Mouse (Mus musculus): ENCODE measurements around the gene Hs3st2. TPM values are rescaled to one million over a fixed set of nuclear protein-coding genes. Genes with fewer than 3 reads are reported as not detected.
A peak's percentile ranks its signal among the peaks of the same experiment; 100 is the strongest.

Gene Hs3st2
- polyA plus RNA-seq, 1 experiment from 2014 or later = 0.91 TPM

- Histone ChIP-seq H3K4me3 (ENCODE audit: low read depth, low read length) (no peak overlapping the region), H3K9me3 (ENCODE audit: control insufficient read depth, low read length) (no peaks in the 10 kb centered on the region), H3K27ac (replicated peaks) (no peak overlapping the region), H3K9ac (ENCODE audit: low read length) (no peak overlapping the region), H3K36me3 (ENCODE audit: control insufficient read depth, insufficient read depth, low read length) (no peaks in the 10 kb centered on the region), H3K27me3 (ENCODE audit: control insufficient read depth, insufficient read depth, low read length) (no peaks in the 10 kb centered on the region), H3K4me2 (replicated peaks; ENCODE audit: low read depth) (no peak overlapping the region), H3K4me1 (replicated peaks; ENCODE audit: control insufficient read depth, insufficient read depth) (no peaks in the 10 kb centered on the region)
- no peak for ATAC-seq (ENCODE audit: low FRiP score, low TSS enrichment)
- WGBS = 73% methylated on average over 2 of the region's 2 CpGs
- TF ChIP-seq CTCF (IDR thresholded peaks at IDR 0.05; ENCODE audit: low read depth) (peak; percentile 49), EP300 (optimal IDR thresholded peaks at IDR 0.05) (no peak)
- no peak for DNase-seq (ENCODE audit: low spot score)
Observed at GRCm38 (mm10) chr7:121485266-121485665, 93.6 kb downstream of the Hs3st2 start.

- H3K9me3 ChIP-seq (ENCODE audit: control insufficient read depth, low read length) = no peaks in the 10 kb centered on the region
- TF ChIP-seq CTCF (IDR thresholded peaks at IDR 0.05; ENCODE audit: low read depth) (no peak), EP300 (optimal IDR thresholded peaks at IDR 0.05) (no peak)
Observed at GRCm38 (mm10) chr7:121487291-121487690, 95.6 kb downstream of the Hs3st2 start.

GRCm38 (mm10) chr7:121489401-121489800 is 97.7 kb downstream of the Hs3st2 start:
- Histone ChIP-seq H3K27ac (replicated peaks) (no peak overlapping the region), H3K9ac (ENCODE audit: low read length) (no peak overlapping the region), H3K4me1 (replicated peaks; ENCODE audit: control insufficient read depth, insufficient read depth) (no peaks in the 10 kb centered on the region), H3K4me2 (replicated peaks; ENCODE audit: low read depth) (no peak overlapping the region), H3K27me3 (ENCODE audit: control insufficient read depth, insufficient read depth, low read length) (no peaks in the 10 kb centered on the region), H3K9me3 (ENCODE audit: control insufficient read depth, low read length) (no peaks in the 10 kb centered on the region), H3K4me3 (ENCODE audit: low read depth, low read length) (no peak overlapping the region), H3K36me3 (ENCODE audit: control insufficient read depth, insufficient read depth, low read length) (no peaks in the 10 kb centered on the region)
- ATAC-seq (ENCODE audit: low FRiP score, low TSS enrichment) (no peak), DNase-seq (ENCODE audit: low spot score) (no peak)
- 69% methylated on average over 9 of the region's 9 CpGs for WGBS
- TF ChIP-seq EP300 (optimal IDR thresholded peaks at IDR 0.05) (no peak), CTCF (IDR thresholded peaks at IDR 0.05; ENCODE audit: low read depth) (no peak)

More at GRCm38 (mm10) chr7:121487291-121487690, 95.6 kb downstream of the Hs3st2 start:
- Histone ChIP-seq H3K4me1 (replicated peaks; ENCODE audit: control insufficient read depth, insufficient read depth) (no peaks in the 10 kb centered on the region), H3K27ac (replicated peaks) (no peak overlapping the region), H3K4me3 (ENCODE audit: low read depth, low read length) (no peak overlapping the region), H3K36me3 (ENCODE audit: control insufficient read depth, insufficient read depth, low read length) (no peaks in the 10 kb centered on the region), H3K9ac (ENCODE audit: low read length) (no peak overlapping the region), H3K4me2 (replicated peaks; ENCODE audit: low read depth) (no peak overlapping the region), H3K27me3 (ENCODE audit: control insufficient read depth, insufficient read depth, low read length) (no peaks in the 10 kb centered on the region)
- DNase-seq (ENCODE audit: low spot score) (no peak), ATAC-seq (ENCODE audit: low FRiP score, low TSS enrichment) (no peak)
- 72% methylated on average over 6 of the region's 6 CpGs for WGBS

GRCm38 (mm10) chr7:121491455-121492005 is 99.9 kb downstream of the Hs3st2 start:
- no peak for DNase-seq (ENCODE audit: low spot score)
- no peak for ATAC-seq (ENCODE audit: low FRiP score, low TSS enrichment)
- H3K27ac ChIP-seq (replicated peaks) = no peak overlapping the region

GRCm38 (mm10) chr7:121500516-121500915 is 108.9 kb downstream of the Hs3st2 start:
- no peak for ATAC-seq (ENCODE audit: low FRiP score, low TSS enrichment)
- 89% methylated on average over 17 of the region's 17 CpGs for WGBS
- H3K4me2 ChIP-seq (replicated peaks; ENCODE audit: low read depth) = no peak overlapping the region

More at GRCm38 (mm10) chr7:121491455-121492005, 99.9 kb downstream of the Hs3st2 start:
- no peaks in the 10 kb centered on the region for H3K4me1 ChIP-seq (replicated peaks; ENCODE audit: control insufficient read depth, insufficient read depth)
- H3K9me3 ChIP-seq (ENCODE audit: control insufficient read depth, low read length) = no peaks in the 10 kb centered on the region
- no peaks in the 10 kb centered on the region for H3K36me3 ChIP-seq (ENCODE audit: control insufficient read depth, insufficient read depth, low read length)
- no peak overlapping the region for H3K4me3 ChIP-seq (ENCODE audit: low read depth, low read length)
- H3K4me2 ChIP-seq (replicated peaks; ENCODE audit: low read depth) = no peak overlapping the region
- H3K9ac ChIP-seq (ENCODE audit: low read length) = no peak overlapping the region
- 39% methylated on average over 3 of the region's 3 CpGs for WGBS
- H3K27me3 ChIP-seq (ENCODE audit: control insufficient read depth, insufficient read depth, low read length) = no peaks in the 10 kb centered on the region
- TF ChIP-seq EP300 (optimal IDR thresholded peaks at IDR 0.05) (no peak), CTCF (IDR thresholded peaks at IDR 0.05; ENCODE audit: low read depth) (no peak)

GRCm38 (mm10) chr7:121501666-121502065 is 110.0 kb downstream of the Hs3st2 start:
- H3K4me3 ChIP-seq (ENCODE audit: low read depth, low read length) = no peak overlapping the region
- H3K9me3 ChIP-seq (ENCODE audit: control insufficient read depth, low read length) = no peaks in the 10 kb centered on the region
- DNase-seq (ENCODE audit: low spot score) (no peak), ATAC-seq (ENCODE audit: low FRiP score, low TSS enrichment) (no peak)
- TF ChIP-seq EP300 (optimal IDR thresholded peaks at IDR 0.05) (no peak), CTCF (IDR thresholded peaks at IDR 0.05; ENCODE audit: low read depth) (no peak)
- no peaks in the 10 kb centered on the region for H3K27me3 ChIP-seq (ENCODE audit: control insufficient read depth, insufficient read depth, low read length)
- H3K4me1 ChIP-seq (replicated peaks; ENCODE audit: control insufficient read depth, insufficient read depth) = no peaks in the 10 kb centered on the region
- no peak overlapping the region for H3K4me2 ChIP-seq (replicated peaks; ENCODE audit: low read depth)
- no peaks in the 10 kb centered on the region for H3K36me3 ChIP-seq (ENCODE audit: control insufficient read depth, insufficient read depth, low read length)
- H3K27ac ChIP-seq (replicated peaks) = no peak overlapping the region
- H3K9ac ChIP-seq (ENCODE audit: low read length) = no peak overlapping the region
- 81% methylated on average over 10 of the region's 10 CpGs for WGBS

More at GRCm38 (mm10) chr7:121500516-121500915, 108.9 kb downstream of the Hs3st2 start:
- no peaks in the 10 kb centered on the region for H3K36me3 ChIP-seq (ENCODE audit: control insufficient read depth, insufficient read depth, low read length)
- TF ChIP-seq CTCF (IDR thresholded peaks at IDR 0.05; ENCODE audit: low read depth) (no peak), EP300 (optimal IDR thresholded peaks at IDR 0.05) (no peak)
- H3K4me3 ChIP-seq (ENCODE audit: low read depth, low read length) = no peak overlapping the region
- no peaks in the 10 kb centered on the region for H3K9me3 ChIP-seq (ENCODE audit: control insufficient read depth, low read length)
- H3K27ac ChIP-seq (replicated peaks) = no peak overlapping the region
- H3K4me1 ChIP-seq (replicated peaks; ENCODE audit: control insufficient read depth, insufficient read depth) = no peaks in the 10 kb centered on the region
- H3K27me3 ChIP-seq (ENCODE audit: control insufficient read depth, insufficient read depth, low read length) = no peaks in the 10 kb centered on the region
- H3K9ac ChIP-seq (ENCODE audit: low read length) = no peak overlapping the region
- no peak for DNase-seq (ENCODE audit: low spot score)

All from stomach, postnatal 0 days (tissue).